Mouse (Mus musculus) cortical plate, adult 2 months (tissue): ENCODE measurements around the gene Insr. TPM values are rescaled to one million over a fixed set of nuclear protein-coding genes. Genes with fewer than 3 reads are reported as not detected.

Source experiments
- H3K27ac ChIP-seq: fragments of 200-500 bp; 2 replicates; pipeline ENCODE4 v1.5.1; 2012; ENCODE audit warnings: low read length, control low read depth, inconsistent platforms; ENCODE audit not compliant: insufficient read depth
- H3K4me1 ChIP-seq: fragments of 200-500 bp; 2 replicates; pipeline ENCODE4 v1.6.1; 2011; ENCODE audit warnings: low read length; ENCODE audit not compliant: control insufficient read depth, insufficient read depth
- H3K4me3 ChIP-seq: fragments of 200-500 bp; 2 replicates; pipeline ENCODE4 v1.5.1; 2011; ENCODE audit warnings: mild to moderate bottlenecking, low read length, control low read depth; ENCODE audit not compliant: insufficient read depth
- CTCF ChIP-seq: fragments of 200-500 bp; IDR thresholded peaks from 2 replicates; pipeline ENCODE4 v1.5.1; 2011; ENCODE audit warnings: mild to moderate bottlenecking, control low read depth, low read length; ENCODE audit not compliant: insufficient read depth; ENCODE audit errors: extremely low read depth
- POLR2A ChIP-seq: fragments of 200-500 bp; IDR thresholded peaks from 2 replicates; pipeline ENCODE4 v1.6.1; 2011; ENCODE audit warnings: mild to moderate bottlenecking, low read length, control low read depth; ENCODE audit not compliant: insufficient read depth; ENCODE audit errors: extremely low read depth
- polyA plus RNA-seq: library from polyadenylated mRNA; depleted of rRNA; stranded (reverse); fragments of >200 nt; gene quantifications from 2 replicates; pipeline ENCODE4 v1.2.3, GENCODE M21; 2012

Insr gene
- polyA plus RNA-seq, 1 experiment, result 15.1 TPM

GRCm38 (mm10) chr8:3239641-3240040, 39.8 kb downstream of the Insr start:
- Histone ChIP-seq H3K27ac (no peak overlapping the region), H3K4me3 (no peak overlapping the region), H3K4me1 (peaks cover 3% of the 10 kb centered on the region)
- TF ChIP-seq POLR2A (no peak), CTCF (no peak)

- Histone ChIP-seq H3K27ac (no peak overlapping the region), H3K4me1 (peaks cover 3% of the 10 kb centered on the region), H3K4me3 (no peak overlapping the region)
- no peak for TF ChIP-seq CTCF
These were observed 40.6 kb downstream of the Insr start for GRCm38 (mm10) chr8:3238792-3239191.

GRCm38 (mm10) chr8:3237319-3237718, 42.1 kb downstream of the Insr start:
- Histone ChIP-seq H3K27ac (no peak overlapping the region), H3K4me3 (no peak overlapping the region), H3K4me1 (peaks cover 3% of the 10 kb centered on the region)
- TF ChIP-seq POLR2A (no peak), CTCF (no peak)

GRCm38 (mm10) chr8:3236277-3236676, 43.1 kb downstream of the Insr start:
- Histone ChIP-seq H3K27ac (no peak overlapping the region), H3K4me3 (no peak overlapping the region)
- TF ChIP-seq POLR2A (no peak), CTCF (no peak)

GRCm38 (mm10) chr8:3234569-3234968, 44.8 kb downstream of the Insr start:
- H3K27ac ChIP-seq, result no peak overlapping the region
- no peak for TF ChIP-seq POLR2A
- TF ChIP-seq CTCF, result no peak
- peaks cover 6% of the 10 kb centered on the region for H3K4me1 ChIP-seq
- H3K4me3 ChIP-seq, result no peak overlapping the region

More at GRCm38 (mm10) chr8:3236277-3236676, 43.1 kb downstream of the Insr start:
- H3K4me1 ChIP-seq, result peaks cover 6% of the 10 kb centered on the region

- Histone ChIP-seq H3K4me3 (no peak overlapping the region), H3K4me1 (peaks cover 4% of the 10 kb centered on the region), H3K27ac (no peak overlapping the region)
- TF ChIP-seq CTCF (no peak), POLR2A (no peak)
These were observed 46.8 kb downstream of the Insr start for GRCm38 (mm10) chr8:3232601-3233000.

GRCm38 (mm10) chr8:3230118-3231060, 49.0 kb downstream of the Insr start:
- H3K27ac ChIP-seq, result no peak overlapping the region
- no peak overlapping the region for H3K4me3 ChIP-seq
- TF ChIP-seq CTCF, result no peak
- no peak for TF ChIP-seq POLR2A
- peaks cover 3% of the 10 kb centered on the region for H3K4me1 ChIP-seq

- TF ChIP-seq POLR2A (no peak), CTCF (no peak)
- no peak overlapping the region for H3K27ac ChIP-seq
- no peak overlapping the region for H3K4me3 ChIP-seq
- peaks cover 6% of the 10 kb centered on the region for H3K4me1 ChIP-seq
These were observed 52.0 kb downstream of the Insr start for GRCm38 (mm10) chr8:3227423-3227822.

GRCm38 (mm10) chr8:3225731-3226130, 53.7 kb downstream of the Insr start:
- Histone ChIP-seq H3K27ac (no peak overlapping the region), H3K4me3 (no peak overlapping the region), H3K4me1 (peaks cover 5% of the 10 kb centered on the region)
- no peak for TF ChIP-seq POLR2A
- no peak for TF ChIP-seq CTCF

- Histone ChIP-seq H3K4me3 (no peak overlapping the region), H3K27ac (peak overlapping the region; percentile 30; the same call in 1 of the 2 replicates), H3K4me1 (peaks cover 5% of the 10 kb centered on the region)
- TF ChIP-seq CTCF (no peak), POLR2A (no peak)
These were observed 54.2 kb downstream of the Insr start for GRCm38 (mm10) chr8:3225184-3225583.

- TF ChIP-seq CTCF (no peak), POLR2A (no peak)
- Histone ChIP-seq H3K4me3 (no peak overlapping the region), H3K4me1 (peaks cover 5% of the 10 kb centered on the region), H3K27ac (no peak overlapping the region)
These were observed 56.8 kb downstream of the Insr start for GRCm38 (mm10) chr8:3222636-3222965.
